Mouse (Mus musculus) monocyte, adult 5-6 weeks (primary cell): ENCODE data around the gene Mical2. TPM values are rescaled to one million over a fixed set of nuclear protein-coding genes. Genes with fewer than 3 reads are reported as not detected.

Experiments used
- ATAC-seq: fragments of 153-309, 156-312 bp; replicated peaks from 2 replicates; pipeline ENCODE4 v1.8.0; 2017; ENCODE audit warnings: mild to moderate bottlenecking; ENCODE audit not compliant: low TSS enrichment, insufficient number of reproducible peaks, severe bottlenecking, poor library complexity, low FRiP score
- total RNA-seq: library from RNA; stranded (forward); fragments of 200-1000, 200-491, 200-594 nt; gene quantifications from 3 replicates; pipeline ENCODE4 v1.2.3, GENCODE M21; 2017

The Mical2 gene
- total RNA-seq, 1 experiment from 2014 or later = 1.6 TPM

- ATAC-seq = no peak
These were observed 43.2 kb downstream of the Mical2 start for GRCm38 (mm10) chr7:112268761-112269425.

GRCm38 (mm10) chr7:112270870-112271269 is 45.2 kb downstream of the Mical2 start:
- no peak for ATAC-seq

GRCm38 (mm10) chr7:112271627-112272026 is 46.0 kb downstream of the Mical2 start:
- no peak for ATAC-seq

GRCm38 (mm10) chr7:112272692-112273091 is 47.0 kb downstream of the Mical2 start:
- no peak for ATAC-seq

- ATAC-seq = no peak
These were observed 47.8 kb downstream of the Mical2 start for GRCm38 (mm10) chr7:112273451-112273850.

- ATAC-seq = no peak
These were observed 49.0 kb downstream of the Mical2 start for GRCm38 (mm10) chr7:112274611-112275010.

- no peak for ATAC-seq
These were observed 49.4 kb downstream of the Mical2 start for GRCm38 (mm10) chr7:112275093-112275492.

GRCm38 (mm10) chr7:112275883-112276282 is 50.2 kb downstream of the Mical2 start:
- no peak for ATAC-seq

GRCm38 (mm10) chr7:112276823-112277222 is 51.2 kb downstream of the Mical2 start:
- no peak for ATAC-seq

- ATAC-seq = no peak
These were observed 53.0 kb downstream of the Mical2 start for GRCm38 (mm10) chr7:112278648-112279047.

GRCm38 (mm10) chr7:112280474-112280873 is 54.8 kb downstream of the Mical2 start:
- ATAC-seq = no peak

- ATAC-seq = no peak
These were observed 58.1 kb downstream of the Mical2 start for GRCm38 (mm10) chr7:112283606-112284310.

- ATAC-seq = no peak
These were observed 59.9 kb downstream of the Mical2 start for GRCm38 (mm10) chr7:112285573-112285972.

GRCm38 (mm10) chr7:112288352-112289107 is 62.9 kb downstream of the Mical2 start:
- ATAC-seq = no peak

- ATAC-seq = no peak
These were observed 63.9 kb downstream of the Mical2 start for GRCm38 (mm10) chr7:112289514-112289913.

- no peak for ATAC-seq
These were observed 64.3 kb downstream of the Mical2 start for GRCm38 (mm10) chr7:112289990-112290389.

GRCm38 (mm10) chr7:112293456-112294104 is 67.9 kb downstream of the Mical2 start:
- no peak for ATAC-seq

GRCm38 (mm10) chr7:112295426-112296221 is 70.0 kb downstream of the Mical2 start:
- no peak for ATAC-seq
